Comparison of ENCODE assay signal across 26 mouse cellular contexts in the genomic region with DNA sequence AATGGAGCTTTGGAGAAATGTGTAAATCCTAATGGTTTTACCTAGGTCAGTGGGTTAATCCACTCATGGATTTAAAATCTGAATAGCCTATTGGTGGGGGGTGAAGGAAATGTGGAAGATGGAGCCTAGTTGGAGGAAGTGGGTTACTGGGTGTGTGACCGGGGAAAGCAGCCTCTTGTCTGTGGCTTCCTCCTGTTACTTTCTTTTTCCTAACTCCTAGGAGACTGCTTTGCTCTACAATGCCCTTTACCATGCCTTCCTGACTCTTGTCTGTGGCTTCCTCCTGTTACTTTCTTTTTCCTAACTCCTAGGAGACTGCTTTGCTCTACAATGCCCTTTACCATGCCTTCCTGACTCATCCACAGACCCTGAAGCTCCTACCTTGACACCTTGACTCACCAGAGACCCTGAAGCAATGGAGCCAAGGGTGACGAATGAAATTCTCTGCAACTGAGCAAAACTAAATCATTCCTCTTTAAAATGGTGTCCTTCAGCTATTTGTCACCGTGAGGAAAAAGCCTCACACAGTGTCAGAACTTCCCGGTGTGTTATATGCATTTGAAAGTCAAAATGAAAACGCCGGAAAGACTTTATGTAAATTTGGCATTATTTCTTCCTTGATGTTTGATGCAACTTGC. TPM values are rescaled to one million over a fixed set of nuclear protein-coding genes. Genes with fewer than 3 reads are reported as not detected.
DNase-seq lines count a peak whose midpoint lies in the region; ATAC-seq and TF ChIP-seq lines count a peak whose summit lies in the region.
"Had no signal": no experiment of that assay in that cellular context is flagged by ENCODE, and none has a peak within 500 bp of the region (broad histone marks: within the 10 kb centered on the region; RNA-seq: fewer than 3 reads in every experiment).

No protein-coding gene starts in this region.

- 0 out of 2 replicates have a peak, but pooled peaks have one; percentile 2 for ATAC-seq in liver, embryonic 16.5 days (ENCODE audit: low read depth)
- ATAC-seq in liver, embryonic 12.5 days: no peak
- peak; percentile 64 for ATAC-seq in megakaryocyte progenitor cell, adult 5-6 weeks (replicated peaks; ENCODE audit: poor library complexity)
- ATAC-seq in frontal cortex, adult (ENCODE audit: low TSS enrichment): no peak; the same call in 1 of the 2 replicates
- ATAC-seq: forebrain, embryonic 15.5 days; Patski had no signal

- H3K9me3 ChIP-seq in liver, embryonic 16.5 days (replicated peaks; ENCODE audit: control insufficient read depth, low read length): no peaks in the 10 kb centered on the region
- H3K9me3 ChIP-seq in liver, embryonic 12.5 days (replicated peaks): no peaks in the 10 kb centered on the region
- H3K9me3 ChIP-seq: embryonic facial prominence, embryonic 10.5 days; forebrain, embryonic 15.5 days; G1E; hindbrain, embryonic 13.5 days; limb, embryonic 15.5 days; liver, embryonic 15.5 days; megakaryocyte, embryonic 14.5 days; stomach, embryonic 15.5 days had no signal

- no peak overlapping the region for H3K4me2 ChIP-seq in liver, embryonic 16.5 days (ENCODE audit: low read depth, low read length)
- H3K4me2 ChIP-seq in liver, embryonic 12.5 days: no peak overlapping the region
- H3K4me2 ChIP-seq: forebrain, embryonic 15.5 days; hindbrain, embryonic 13.5 days; limb, embryonic 15.5 days; liver, embryonic 15.5 days; stomach, embryonic 15.5 days had no signal

- no peaks in the 10 kb centered on the region for H3K27me3 ChIP-seq in liver, embryonic 16.5 days (ENCODE audit: control insufficient read depth, insufficient read depth, low read depth, low read length)
- no peaks in the 10 kb centered on the region for H3K27me3 ChIP-seq in liver, embryonic 12.5 days (replicated peaks)
- H3K27me3 ChIP-seq: CH12.LX; forebrain, embryonic 15.5 days; hindbrain, embryonic 13.5 days; limb, embryonic 15.5 days; liver, embryonic 15.5 days; Patski; stomach, embryonic 15.5 days had no signal

- H3K36me3 ChIP-seq in liver, embryonic 16.5 days (ENCODE audit: control insufficient read depth, insufficient read depth): no peaks in the 10 kb centered on the region
- H3K36me3 ChIP-seq in liver, embryonic 12.5 days: no peaks in the 10 kb centered on the region
- H3K36me3 ChIP-seq: embryonic facial prominence, embryonic 10.5 days; forebrain, embryonic 15.5 days; G1E; hindbrain, embryonic 13.5 days; limb, embryonic 15.5 days; liver, embryonic 15.5 days; stomach, embryonic 15.5 days had no signal

- TF ChIP-seq CTCF in brain, embryonic 14.5 days (IDR thresholded peaks at IDR 0.05; ENCODE audit: borderline replicate concordance, extremely low read depth, insufficient read depth, insufficient read length): no peak

- WGBS in liver, embryonic 16.5 days (ENCODE audit: insufficient replicate concordance): 45% methylated on average over 6 of the region's 6 CpGs
- WGBS in liver, embryonic 12.5 days (ENCODE audit: insufficient replicate concordance): 55% methylated on average over 6 of the region's 6 CpGs

- no peak overlapping the region for H3K4me3 ChIP-seq in liver, embryonic 16.5 days (ENCODE audit: low read depth, low read length)
- no peak overlapping the region for H3K4me3 ChIP-seq in liver, embryonic 12.5 days
- H3K4me3 ChIP-seq: embryonic facial prominence, embryonic 10.5 days; forebrain, embryonic 15.5 days; heart, adult 2 months; hindbrain, embryonic 13.5 days; left cerebral cortex, adult 2 months; limb, embryonic 15.5 days; liver, embryonic 15.5 days; megakaryocyte, embryonic 14.5 days; stomach, embryonic 15.5 days had no signal

- DNase-seq in adrenal gland, postnatal 10 days: peak; percentile 44
- peak; percentile 16 for DNase-seq in brain, embryonic 14.5 days (ENCODE audit: low read depth)
- no peak for DNase-seq in embryo, embryonic 10.5 days (ENCODE audit: low spot score)
- DNase-seq: B cell, adult 2 months; cerebellum, adult 8-10 months; gastrocnemius, postnatal 14 days; heart, adult 2 months; kidney, adult 18-20 months; layer of hippocampus, adult 9-11 months; left cerebral cortex, postnatal 4 days; thymus, postnatal 25 days had no signal

- no peak overlapping the region for H3K9ac ChIP-seq in liver, embryonic 16.5 days (ENCODE audit: low read depth, low read length)
- no peak overlapping the region for H3K9ac ChIP-seq in liver, embryonic 12.5 days
- H3K9ac ChIP-seq: forebrain, embryonic 15.5 days; hindbrain, embryonic 13.5 days; limb, embryonic 15.5 days; liver, embryonic 15.5 days; stomach, embryonic 15.5 days had no signal

- H3K4me1 ChIP-seq in liver, embryonic 16.5 days (ENCODE audit: control insufficient read depth, low read depth, low read length): no peaks in the 10 kb centered on the region
- no peaks in the 10 kb centered on the region for H3K4me1 ChIP-seq in liver, embryonic 12.5 days
- H3K4me1 ChIP-seq: hindbrain, embryonic 13.5 days; limb, embryonic 15.5 days; liver, embryonic 15.5 days; stomach, embryonic 15.5 days had no signal

- no peak overlapping the region for H3K27ac ChIP-seq in liver, embryonic 16.5 days (ENCODE audit: low read length)
- H3K27ac ChIP-seq in liver, embryonic 12.5 days: no peak overlapping the region
- H3K27ac ChIP-seq: embryonic facial prominence, embryonic 10.5 days; forebrain, embryonic 15.5 days; heart, adult 2 months; hindbrain, embryonic 13.5 days; left cerebral cortex, adult 2 months; limb, embryonic 15.5 days; liver, embryonic 15.5 days; stomach, embryonic 15.5 days had no signal

- no peak for TF ChIP-seq POLR2A in brain, embryonic 14.5 days (IDR thresholded peaks at IDR 0.05; ENCODE audit: borderline replicate concordance, extremely low read depth, insufficient read depth, insufficient read length, poor library complexity, severe bottlenecking)

RNA-seq across cellular contexts. Expression of a gene that starts 18.9 kb away (rescaled TPM):
- polyA plus RNA-seq in liver, embryonic 16.5 days (2015; fragmentation: Nextera tagmentation; extraction: Ambion mirVana): 10.6 and 11.1 TPM in 2 replicates
- 9.8 and 11.3 TPM in 2 replicates for polyA plus RNA-seq in liver, embryonic 12.5 days (2016; fragmentation: Nextera tagmentation; extraction: Ambion mirVana)
- 100 to 1,000 TPM; 254 to 383 TPM for total RNA-seq in adrenal gland, postnatal 10 days (2021)
- polyA plus RNA-seq in brain, embryonic 14.5 days (2012; rRNA removed): 42.1 and 52.2 TPM in 2 replicates
- total RNA-seq in megakaryocyte progenitor cell, adult 5-6 weeks (2015): 137 and 196 TPM in 2 replicates
- 73.7 and 95.2 TPM in 2 replicates for total RNA-seq in megakaryocyte progenitor cell, adult 5-6 weeks (2017)

Comparison
In these comparisons a context has a peak if more than half of its experiments do, and no peak if none do; other contexts are left out.
1. ATAC-seq: peak in liver, embryonic 16.5 days (single experiment) and megakaryocyte progenitor cell, adult 5-6 weeks (single experiment); none in liver, embryonic 12.5 days (single experiment) and frontal cortex, adult (single experiment).